Mouse (Mus musculus) monocyte, adult 2 months (primary cell): ENCODE measurements around the gene Olfr266.

Experiments
- DNase-seq, 2 experiments: peaks; one replicate each; pipeline ENCODE4 v3.0.0; 2022; ENCODE audit warnings: low spot score in 2 of 2, low read depth in 1 of 2

The Olfr266 gene

DNA sequence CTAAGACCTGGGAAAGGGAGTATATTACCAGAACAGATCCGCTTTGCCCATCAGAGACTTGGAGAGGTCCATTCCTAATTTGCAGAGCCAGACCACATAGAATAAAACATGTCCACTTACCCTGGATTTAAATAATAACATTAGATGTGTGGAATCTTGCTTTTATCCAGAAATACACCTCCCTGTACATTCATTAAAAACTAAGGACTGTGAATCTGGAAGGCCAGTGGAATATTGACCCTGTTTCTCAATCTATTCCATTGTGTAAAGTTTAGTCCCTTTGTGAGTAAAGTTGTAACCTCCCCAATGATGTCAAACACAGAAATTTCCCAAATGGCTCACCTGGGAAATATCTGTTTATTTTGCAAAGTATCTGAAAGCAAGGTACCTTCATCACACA lies at the start of gene Olfr266:
Gene Olfr266, minus strand, starts transcription at position 101 of the 400 bp plus-strand sequence.
- DNase-seq, result no peak

DNA sequence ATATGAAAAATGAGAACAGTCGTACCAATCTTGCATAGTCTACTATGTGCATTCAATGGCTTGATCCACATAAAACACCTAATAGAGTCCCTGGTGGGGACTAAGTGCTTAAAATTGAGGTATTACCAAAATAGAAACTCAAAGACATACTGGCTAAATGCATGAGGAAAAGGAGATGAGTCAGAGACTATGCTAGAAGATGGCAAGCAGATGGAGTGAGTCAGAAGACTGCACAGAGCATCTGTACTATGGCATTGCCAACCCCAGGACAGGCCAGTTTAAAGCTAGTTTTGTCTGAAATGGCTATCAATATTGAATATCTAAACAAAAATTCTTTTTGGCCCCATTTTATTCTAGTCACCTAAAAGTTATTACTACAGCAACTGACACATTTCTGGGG lies 49.5 kb upstream of the Olfr266 start:
- no peak for DNase-seq

DNA sequence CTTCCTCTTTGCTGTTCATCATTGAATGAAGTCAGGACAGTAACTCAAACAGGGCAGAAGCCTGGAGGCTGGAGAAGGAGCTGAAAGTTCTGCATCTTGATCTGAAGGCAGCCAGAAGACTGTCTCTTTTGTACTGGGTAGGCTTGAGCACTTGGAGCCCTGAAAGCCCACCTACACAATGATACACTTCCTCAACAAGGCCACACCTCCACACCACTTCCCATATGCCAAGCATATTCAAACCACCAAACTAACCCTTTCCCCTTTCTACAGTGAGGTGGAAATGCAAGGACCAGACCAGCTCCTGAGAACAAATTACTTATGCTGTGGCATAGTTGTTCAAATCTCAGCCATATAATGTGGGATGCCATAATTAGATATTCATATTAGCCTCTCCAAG lies 46.8 kb upstream of the Olfr266 start:
- peak; percentile 11 to 18 for DNase-seq

DNA sequence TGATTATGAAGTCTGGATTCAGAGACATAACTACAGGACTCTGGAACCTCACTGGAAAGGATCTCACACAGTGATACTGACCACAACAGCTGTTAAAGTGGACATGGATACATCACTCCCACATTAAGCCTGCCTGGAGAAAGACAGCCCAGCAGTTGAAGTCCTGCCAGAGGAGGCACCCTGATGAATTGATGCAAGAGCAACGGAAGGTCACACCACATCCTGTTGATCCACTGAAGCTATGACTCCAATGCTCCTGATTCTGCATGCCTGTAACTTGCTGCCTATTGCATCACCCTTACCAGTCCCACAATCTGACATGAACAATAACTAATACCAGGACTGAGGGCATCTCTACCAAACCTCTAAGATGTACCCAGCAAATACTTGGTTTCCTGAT lies 6.0 kb upstream of the Olfr266 start:
- peak; percentile 9 to 21 for DNase-seq

DNA sequence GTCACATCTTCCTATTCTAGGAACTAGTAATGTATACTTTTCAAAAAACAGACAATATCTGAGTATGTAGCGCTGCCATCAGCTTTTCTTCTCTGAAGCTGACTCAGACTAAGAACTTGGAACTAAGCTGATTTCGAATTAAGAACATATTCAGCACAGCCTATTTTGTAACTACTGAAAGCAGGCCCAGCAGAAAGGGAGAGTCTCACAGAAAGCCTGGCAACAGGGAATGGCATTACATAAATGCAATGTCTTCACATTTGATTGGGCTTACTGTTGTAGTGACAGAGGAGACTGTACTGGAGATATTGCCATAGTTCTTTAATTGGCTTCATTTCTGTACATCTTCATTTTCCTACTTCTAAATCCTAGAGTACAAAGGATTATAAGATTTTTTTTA lies 8.4 kb downstream of the Olfr266 start:
- DNase-seq, result no peak

DNA sequence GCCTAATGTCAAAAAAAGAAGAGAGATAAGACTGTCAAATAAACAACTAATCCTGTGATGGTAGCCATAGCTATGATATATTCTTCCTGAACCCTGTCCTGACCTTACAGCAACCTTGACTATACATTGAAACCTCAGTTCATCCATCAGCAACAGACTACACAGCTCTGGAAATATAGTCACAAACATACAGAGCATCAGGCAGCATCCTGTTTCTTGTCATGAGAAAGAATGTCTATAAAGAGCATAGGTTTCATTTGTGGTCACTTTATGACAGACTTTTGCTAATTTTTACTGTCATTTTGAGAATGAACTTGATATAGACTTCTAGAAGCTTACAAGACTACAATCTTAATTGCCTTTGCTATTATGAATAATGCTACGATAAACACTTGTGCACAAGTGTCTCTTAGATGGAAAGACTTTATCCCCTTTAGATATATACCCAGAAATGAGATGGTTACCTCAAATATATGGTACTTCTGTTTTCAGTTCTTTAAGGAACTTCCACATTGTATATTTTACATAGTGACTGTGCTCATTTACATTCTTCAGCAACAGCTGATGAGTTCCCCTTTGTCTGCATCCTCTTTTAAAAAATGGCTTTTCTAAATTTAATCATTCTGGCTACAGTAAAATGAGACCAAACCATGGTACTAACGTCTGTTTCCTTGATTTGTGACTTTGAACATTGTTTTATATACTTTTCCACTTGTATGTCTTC lies 17.0 kb downstream of the Olfr266 start:
- DNase-seq, result no peak

DNA sequence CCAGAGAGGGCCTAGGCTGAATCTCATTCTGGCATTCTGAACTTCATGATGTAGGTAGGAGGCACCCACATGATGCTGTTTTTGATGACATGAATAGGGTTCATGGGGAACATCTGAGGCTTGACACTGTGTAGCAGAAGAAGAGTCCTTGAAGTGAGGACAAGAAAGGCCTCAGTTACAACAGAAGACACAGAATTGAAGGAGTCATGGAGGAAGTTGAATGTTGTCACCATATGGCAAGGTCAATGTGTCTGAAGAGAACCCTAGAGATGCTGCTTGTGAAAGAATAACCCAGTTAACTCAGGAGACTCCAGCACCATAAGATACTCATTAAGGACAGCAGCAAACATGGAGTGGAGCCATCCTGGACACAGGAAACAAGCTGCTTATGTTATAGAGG lies 28.0 kb downstream of the Olfr266 start:
- no peak for DNase-seq

DNA sequence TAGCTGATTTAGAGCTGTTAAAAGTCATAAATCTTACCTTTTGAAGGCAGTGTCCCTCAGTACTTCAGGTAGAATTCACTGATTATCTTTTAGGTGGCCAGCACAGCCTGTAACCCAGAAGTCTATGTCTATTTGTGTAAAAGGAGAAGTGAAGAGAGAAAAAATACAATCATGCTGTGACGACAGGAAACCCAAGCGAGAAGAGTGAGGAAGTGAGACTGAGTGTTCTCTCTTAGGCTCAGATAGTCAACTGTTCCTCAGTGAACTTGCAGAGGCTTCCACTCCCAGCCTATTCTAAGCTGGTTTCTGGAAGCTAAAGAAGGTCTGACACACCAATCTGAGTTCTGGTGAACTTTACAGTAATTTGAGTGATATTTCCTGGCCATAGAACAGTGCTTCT lies 36.2 kb downstream of the Olfr266 start, which contains the start of gene Cd53:
Gene Cd53, minus strand, starts transcription at position 220 of the 400 bp plus-strand sequence.
- DNase-seq, result peak; percentile 43 to 49

DNA sequence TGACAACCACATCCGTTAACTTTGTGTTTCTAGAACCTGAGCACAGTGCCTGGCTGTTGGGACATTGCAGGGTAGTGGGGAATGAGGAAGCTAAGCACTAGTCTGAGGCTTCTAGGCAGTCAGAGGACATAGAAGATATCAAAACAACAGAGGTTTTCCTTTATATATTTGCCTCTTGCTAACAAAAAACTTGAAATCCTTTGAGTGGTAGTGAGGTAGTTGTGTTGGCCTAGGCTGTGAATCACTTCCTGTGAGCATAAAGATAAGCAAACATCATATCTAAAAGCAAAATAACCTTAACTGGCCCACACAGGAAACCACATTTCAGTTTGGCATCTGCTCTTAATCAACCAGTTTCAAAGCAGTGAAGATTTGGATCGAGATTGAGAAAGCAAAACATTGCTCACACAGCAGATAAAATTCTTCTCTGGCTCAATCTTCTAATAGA lies 37.6 kb downstream of the Olfr266 start:
- peak; percentile 18 to 20 for DNase-seq

DNA sequence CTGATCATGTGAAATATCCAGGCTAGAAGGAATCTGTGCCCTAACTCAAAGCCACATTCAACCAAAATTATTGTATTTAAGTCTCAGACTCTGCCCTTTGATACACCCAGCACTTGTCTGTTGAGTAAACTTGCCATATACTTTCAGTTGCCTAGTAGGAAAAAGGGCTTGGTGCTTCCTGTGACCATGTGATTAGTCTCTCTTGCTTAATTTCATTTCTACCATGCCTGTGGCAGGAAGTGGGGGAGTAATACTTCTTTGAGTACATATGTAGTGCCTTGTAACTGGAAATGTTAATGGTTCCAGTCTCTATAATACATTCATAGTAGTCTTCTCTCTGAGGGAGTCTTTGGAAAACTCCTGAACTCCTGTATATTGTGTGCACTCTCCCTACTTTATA lies 38.1 kb downstream of the Olfr266 start:
- peak in 1 of 2 experiments; percentile 9 for DNase-seq

DNA sequence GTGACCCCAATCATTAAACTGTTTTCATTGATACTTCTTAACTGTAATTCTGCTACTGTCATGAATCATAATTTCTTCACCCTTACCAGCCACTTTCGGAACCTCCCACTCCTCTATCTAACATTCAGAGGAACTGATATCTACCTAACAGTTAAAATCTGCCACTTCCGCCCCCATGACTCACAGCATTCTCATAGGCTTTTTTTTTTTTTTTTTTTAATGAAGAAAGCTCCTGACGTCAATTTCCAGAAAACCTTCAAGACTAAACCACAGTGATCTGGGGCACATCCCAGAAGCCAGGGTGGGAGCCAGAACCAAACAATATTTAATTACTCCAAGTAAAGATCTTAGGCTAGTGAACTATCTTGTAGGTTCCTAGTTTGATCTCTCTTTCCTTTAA lies 41.0 kb downstream of the Olfr266 start:
- peak in 1 of 2 experiments; percentile 20 for DNase-seq

DNA sequence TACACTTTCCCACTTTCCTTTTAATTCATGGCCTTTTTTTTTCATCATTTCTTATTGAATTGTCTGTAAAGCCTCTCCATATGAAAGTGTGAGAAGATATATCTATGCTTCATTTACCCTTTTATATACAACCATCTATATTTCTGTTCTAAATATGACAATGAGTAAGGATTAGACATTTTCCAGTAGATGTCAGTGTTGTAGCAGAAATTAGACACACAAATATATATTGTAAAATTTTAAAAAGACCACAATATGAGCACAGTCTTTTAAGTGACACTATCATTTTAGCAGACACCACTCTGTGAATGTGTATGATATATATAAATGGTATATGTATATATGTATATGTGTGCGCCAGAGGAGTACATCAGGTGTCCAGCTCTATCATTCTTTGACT lies 54.3 kb downstream of the Olfr266 start:
- DNase-seq, result no peak
